Mouse (Mus musculus) kidney, adult 8-10 months (tissue): Measurements from ENCODE around the gene Acaca.
"Not testable (repeated sequence)": the region's sequence is repeated elsewhere in the genome, so short reads cannot be mapped to it uniquely, and the experiment has no call there.

Experiments
- DNase-seq, 2 experiments: peaks; one replicate each; pipeline ENCODE4 v3.0.0; 2022

The Acaca gene

DNA sequence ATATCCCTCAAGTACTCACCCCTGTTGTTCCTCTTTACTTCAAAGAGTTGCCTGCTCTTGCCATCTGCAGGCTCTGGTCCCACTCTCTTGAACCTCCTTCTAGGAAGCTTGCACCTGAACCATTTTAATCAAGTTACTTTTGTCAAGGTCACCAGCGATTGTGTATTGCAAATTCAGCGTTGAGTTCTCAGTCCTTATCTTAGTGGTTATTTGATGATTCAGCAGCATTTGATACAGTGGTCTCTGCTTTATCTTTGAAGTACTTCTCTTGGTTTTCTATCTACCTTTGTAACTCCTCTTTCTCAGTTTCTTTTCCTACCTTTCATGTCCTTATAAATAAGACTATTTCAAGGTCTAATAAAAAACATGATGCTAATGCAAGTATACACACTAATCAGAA lies 211.2 kb downstream of the Acaca start:
- DNase-seq = no peak

DNA sequence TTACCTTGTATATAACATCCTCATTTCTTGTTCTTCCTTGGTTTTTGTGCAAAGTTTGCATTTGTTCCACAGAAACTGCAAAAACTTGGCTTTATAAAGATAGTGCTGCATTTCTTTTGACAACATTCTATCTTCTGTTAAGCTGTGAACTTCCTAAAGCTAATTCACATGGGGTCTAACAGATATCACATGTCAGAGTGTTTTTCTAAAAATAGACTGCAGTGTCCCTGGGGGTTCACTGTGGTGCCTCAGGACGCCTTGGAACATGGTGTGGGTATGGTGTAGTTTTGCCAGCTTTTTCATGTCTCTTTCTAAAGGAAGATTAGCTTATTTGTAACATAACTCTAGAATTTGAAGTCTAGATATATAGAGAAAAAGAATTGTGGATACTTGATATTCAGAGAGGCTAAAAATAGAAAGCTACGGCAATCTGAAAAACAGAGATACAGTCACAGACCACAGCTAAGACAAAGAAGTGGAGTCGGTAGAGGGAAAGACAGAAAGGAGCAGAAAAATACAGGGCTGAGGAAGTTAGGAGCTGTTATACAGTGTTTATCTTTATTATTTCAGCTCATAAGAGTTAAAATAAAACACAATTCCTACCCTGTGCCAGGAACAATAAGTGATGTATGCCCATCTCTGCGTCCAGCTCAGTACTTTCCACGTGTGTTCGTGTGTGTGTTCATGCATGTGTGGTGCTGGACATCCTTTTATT lies 215.2 kb downstream of the Acaca start:
- DNase-seq = no peak

DNA sequence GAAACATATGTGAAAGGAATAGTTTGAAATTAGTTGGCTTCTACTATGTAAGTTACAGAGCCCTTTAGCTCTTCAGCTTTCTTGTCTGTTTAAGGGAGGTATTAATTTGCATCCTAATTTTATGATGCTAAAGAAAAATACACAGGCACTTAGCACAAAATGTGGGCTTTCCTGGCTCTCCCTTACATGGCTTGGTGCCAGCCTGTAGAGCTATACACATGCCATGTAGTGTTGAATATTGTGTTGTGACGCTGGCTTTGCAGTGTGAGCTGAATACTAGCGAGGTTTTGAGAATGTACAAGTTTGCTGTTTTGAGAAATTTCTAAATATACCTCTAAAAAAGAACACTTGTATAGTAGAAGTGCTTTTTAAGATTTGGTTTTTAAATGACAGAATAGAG lies 218.3 kb downstream of the Acaca start:
- DNase-seq = no peak

- no peak for DNase-seq
Measured at GRCm38 (mm10) chr11:84348843-84349825, 219.7 kb downstream of the Acaca start.

DNA sequence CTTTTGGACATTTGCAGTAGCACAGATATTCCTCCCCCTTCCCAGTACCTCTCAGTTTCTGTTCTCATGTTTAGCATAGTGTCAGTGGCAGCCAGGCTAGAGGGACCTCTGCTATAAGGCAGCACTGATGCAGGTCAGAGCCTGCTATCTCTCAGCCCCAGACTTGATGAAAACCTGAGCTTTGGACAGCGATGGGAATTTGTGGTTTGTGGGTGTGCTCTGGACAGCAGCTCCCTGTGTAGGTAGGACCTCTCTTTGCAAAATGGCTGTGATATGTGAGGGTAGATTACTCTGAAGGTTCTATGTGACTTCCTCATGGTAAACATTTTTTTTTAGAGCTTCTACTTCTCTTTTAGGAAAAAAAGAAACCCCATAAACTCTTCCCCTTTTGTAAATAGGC lies 221.7 kb downstream of the Acaca start:
- no peak for DNase-seq

DNA sequence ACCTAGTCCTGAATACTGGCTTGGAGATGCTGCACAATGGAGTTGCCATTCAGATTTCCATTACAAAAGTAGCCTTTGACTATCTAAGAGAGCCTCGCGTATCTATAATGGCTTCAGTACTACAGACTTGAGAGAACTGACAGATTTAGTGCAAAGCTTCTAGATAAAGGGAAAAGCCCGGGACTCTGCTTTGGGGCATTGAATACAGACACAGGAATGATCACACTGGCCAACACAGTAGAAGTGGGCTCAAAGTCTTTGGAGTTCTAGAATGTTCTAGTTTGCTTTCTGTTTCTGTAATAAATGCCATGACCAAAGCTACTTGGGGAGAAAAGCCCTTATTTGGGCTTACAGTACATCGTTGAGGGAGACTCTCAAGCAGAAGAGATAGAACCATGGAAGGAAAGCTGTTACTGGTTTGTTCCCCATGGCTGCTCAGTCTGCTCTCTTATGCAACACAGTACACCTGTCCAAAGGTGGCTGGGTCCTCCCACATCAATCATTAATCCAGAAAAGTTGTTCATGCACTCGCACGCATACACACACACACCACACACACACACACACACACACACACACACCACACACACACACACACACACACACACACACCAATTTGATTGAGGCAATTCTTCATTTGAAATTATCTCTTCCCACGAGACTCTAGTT lies 223.7 kb downstream of the Acaca start:
- DNase-seq = peak; percentile 70 to 76

GRCm38 (mm10) chr11:84357304-84357703 lies 227.8 kb downstream of the Acaca start:
- no peak for DNase-seq

GRCm38 (mm10) chr11:84357771-84358170 lies 228.3 kb downstream of the Acaca start:
- no peak for DNase-seq

DNA sequence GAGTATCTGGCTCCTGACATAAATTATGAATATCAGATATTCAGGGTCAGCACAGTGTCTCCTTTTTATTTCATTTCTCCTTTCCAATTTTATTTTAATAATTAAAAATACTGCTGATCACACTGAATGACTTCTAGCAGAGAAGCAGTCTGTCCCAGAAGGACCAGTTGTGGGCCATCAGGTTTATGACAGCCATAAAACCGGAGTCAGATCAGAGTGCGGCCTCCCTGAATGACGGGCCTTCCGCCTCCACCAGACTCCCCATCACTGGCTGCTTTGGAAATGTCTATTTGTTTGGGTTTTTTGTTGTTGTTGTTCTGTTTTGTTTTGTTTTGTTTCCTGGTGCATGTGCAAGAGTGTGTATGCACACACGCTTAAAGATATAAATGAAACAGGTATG lies 232.1 kb downstream of the Acaca start:
- DNase-seq = peak in 1 of 2 experiments; percentile 18

DNA sequence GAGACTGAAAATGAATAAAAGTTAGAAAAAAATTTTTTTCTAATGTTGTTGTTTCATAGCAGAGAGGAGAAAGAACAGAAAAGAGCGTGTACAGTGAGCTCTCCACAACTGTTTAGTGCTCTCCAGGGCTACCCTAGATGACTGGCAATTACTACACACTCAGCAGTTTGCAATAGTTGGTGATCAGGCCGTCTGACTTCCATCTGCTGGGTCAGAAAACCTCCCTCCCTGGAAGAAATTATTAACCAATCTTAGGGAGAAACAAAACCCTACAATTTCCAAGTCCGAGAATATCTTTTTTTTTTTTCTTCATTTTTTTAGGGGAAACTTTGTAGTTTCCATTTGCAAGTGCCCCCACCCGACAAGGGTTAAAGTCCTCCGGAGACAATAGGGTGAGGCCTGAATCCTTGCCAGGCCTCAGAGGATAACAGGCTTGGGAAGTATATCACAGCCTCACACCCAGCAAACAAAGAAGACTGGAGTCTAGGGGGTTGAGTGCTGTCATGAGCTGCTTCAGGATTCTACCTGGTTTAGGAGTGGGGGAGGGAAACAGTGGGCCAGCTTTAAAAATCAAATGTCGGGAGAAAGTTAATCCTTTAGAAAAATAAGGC lies 233.3 kb downstream of the Acaca start:
- peak; percentile 45 to 70 for DNase-seq

DNA sequence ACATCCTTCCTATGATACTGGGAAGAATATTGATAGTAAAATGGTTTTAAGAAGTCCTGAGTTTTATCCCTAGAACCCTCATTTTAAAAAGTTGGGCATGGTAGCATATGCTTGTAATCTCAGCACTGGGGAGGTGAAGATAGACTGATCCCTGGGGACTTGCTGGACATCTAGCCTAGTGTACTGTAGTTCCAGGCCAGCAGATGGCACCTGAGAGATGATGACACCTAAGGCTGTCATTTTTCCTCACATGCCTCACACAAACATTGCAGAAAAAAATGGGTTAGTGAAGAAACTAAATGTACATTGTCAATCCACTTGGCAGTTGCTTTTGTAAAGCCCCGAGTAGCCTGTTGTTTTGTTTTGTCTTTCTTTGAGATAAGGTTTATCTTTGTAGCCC lies 235.8 kb downstream of the Acaca start:
- DNase-seq = no peak

GRCm38 (mm10) chr11:84368902-84369301 lies 239.4 kb downstream of the Acaca start:
- no peak for DNase-seq

DNA sequence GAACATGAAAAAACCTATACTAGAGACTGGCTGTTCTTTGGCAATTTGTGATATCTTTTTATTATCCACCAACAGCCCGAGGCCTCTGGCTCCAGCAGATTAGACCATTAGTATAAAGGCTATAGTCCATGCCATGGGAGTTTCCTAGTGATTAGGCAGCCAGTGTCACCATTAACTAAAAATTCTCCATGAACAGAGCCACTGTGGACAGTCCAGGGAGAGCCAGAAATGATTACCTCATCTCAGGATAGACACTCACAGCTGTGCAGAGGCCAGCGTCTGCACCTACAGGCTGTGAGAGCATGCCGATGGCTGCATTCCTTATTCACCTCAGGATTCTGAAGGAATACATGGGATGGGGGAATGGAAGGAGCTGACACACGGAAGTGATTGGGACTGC lies 243.7 kb downstream of the Acaca start:
- DNase-seq = no peak

DNA sequence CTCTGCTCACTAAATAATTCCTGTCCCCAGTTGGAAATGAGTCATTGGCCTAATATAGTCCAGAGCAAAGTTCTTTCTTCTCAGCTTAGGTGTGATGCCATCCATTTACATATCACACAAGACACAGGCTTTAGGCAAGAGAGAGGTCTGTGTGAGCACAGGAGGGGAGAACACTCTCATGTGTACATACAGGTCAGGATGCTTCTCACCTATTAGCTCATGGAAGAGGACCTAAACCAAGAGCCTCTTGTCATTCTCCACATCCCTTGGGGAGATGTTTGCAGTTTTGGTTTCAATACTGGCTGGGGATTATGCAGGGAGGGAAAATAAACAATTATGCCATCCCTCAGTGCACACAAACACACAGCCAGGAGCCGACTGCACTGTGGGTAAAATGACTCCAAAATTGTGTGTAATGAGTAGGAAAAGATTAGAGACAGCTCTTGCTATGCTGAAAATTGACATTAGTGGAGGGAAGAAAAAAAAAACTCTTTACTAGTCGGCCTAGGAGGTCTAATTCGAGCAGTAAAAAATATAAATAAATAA lies 246.6 kb downstream of the Acaca start:
- no peak for DNase-seq

DNA sequence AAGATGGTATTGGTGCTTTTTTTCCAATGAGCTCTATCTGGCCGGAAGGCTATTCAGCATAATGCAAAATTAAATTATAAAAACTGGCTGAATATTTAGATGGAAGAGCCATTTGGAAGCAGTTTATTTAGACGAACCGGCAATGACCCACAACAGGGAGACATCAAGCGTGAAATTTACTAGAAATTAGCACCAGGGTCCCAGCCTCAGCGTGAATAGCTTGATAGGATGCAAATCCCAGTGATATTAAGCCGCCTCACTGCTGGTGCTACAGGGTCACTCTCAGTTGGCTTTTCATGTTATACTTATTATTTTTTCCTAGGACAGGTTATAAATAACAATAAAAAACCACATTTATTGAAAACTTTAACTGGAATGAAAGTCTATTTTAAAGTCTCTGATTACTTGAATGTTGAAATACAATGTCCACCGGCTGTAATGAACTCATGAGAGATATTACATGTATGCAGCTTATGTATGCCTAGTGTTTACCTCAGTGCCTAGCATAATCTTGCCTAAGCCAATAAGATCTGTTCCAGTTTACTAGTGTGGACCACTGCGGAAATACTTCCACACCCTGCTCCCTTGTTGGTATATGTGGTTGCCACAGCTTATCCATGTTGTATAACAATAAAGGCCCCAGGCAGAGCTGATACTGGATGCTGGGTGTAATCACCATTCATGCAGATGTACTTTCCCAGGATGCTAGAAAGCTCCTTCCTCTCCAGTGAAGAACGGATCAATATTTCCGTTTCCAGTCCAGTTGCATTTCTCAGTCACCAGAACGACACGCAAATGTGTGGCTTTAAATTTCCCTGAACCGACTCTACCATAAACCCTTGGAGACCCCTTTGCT lies 247.3 kb downstream of the Acaca start:
- no peak for DNase-seq

DNA sequence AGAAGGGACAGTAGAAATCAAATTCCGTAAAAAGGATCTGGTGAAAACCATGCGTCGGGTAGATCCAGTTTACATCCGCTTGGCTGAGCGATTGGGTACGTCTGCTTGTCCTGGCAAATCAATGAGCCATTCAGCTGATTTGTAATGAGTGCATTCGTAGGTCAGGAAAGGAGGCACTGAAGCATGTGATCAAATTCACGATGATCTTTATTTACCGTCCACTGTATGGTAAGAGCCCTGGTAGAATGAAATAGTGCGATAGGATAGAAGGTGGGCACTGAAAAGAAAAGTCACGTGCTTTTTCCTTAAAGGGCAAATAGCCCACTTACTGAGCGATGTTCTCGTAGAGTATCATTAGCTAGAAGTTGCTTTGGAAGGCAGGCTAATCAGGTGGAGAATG lies 253.0 kb downstream of the Acaca start:
- DNase-seq = no peak

DNA sequence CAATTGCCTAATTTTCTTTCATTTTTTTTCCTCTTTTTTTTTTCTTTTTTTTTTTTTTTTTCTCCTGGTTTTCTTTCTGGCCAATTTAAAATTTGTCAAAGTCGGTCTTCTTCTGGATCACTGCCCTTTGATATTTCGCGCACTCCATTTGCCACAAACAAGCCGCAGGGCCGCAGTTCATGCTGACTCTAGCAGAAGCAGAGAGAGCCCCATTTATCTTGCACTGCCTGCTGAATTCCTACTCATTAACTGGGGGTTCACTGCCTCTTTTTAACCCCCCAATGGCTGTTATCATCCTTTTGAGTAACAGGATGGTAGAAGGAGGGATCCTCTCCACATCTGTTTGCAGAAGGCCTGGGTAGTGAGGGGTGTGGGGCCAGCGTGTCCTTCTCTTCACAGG lies 254.4 kb downstream of the Acaca start:
- DNase-seq = no peak

DNA sequence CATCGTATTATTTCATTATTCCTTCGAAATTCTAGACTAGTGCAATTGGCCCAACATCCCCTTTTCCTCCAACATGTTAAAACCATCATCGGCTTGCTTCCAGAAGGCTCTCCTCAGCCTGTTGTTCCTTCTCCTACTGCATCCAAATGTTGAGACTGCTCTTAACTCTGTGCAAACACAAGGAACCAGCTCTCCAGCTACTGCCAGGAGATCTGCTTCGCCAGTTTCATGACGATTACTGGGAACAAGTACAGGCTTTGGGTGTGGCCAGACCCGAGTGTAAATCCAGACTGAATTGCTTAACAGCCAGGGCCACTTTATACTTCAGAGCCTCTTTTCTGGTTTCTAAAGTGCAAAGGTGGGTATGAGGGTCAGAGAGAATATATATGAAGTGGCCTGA lies 259.9 kb downstream of the Acaca start:
- DNase-seq = no peak

GRCm38 (mm10) chr11:84391126-84391525 lies 261.7 kb downstream of the Acaca start:
- no peak for DNase-seq

GRCm38 (mm10) chr11:84392066-84392465 lies 262.6 kb downstream of the Acaca start:
- DNase-seq = not testable (repeated sequence)

GRCm38 (mm10) chr11:84393571-84393970 lies 264.1 kb downstream of the Acaca start:
- DNase-seq = no peak

- peak in 1 of 2 experiments; percentile 4 for DNase-seq
Measured at GRCm38 (mm10) chr11:84395010-84395409, 265.5 kb downstream of the Acaca start.
